Mouse (Mus musculus): Measurements from ENCODE around the gene Slamf7. TPM values are rescaled to one million over a fixed set of nuclear protein-coding genes. Genes with fewer than 3 reads are reported as not detected.

Gene Slamf7
- polyA plus RNA-seq, 1 experiment = 12.3 TPM

DNA sequence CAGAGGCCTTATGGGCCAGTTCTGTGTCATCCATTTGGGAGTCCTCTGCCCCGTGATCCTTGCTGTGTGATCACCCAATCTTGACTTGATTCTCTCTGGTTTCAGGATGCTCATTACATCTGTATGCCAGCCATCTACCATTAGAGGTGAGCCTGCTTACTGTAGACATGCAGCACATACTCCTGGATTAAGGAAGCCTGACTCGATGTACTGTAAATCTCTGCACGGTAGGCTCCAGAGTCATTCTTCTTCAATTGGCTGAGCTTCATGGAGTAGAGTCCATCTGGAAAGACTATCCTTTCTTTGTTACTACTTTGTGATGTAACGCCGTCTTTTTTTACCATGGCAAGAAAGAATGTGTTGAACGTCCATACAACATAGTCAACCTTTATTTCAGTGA is 12.0 kb downstream of the Slamf7 start:
- DNase-seq (ENCODE audit: low read depth in 1 of 2, low spot score in 2 of 2) = no peak
- TF ChIP-seq POLR2A (IDR thresholded peaks at IDR 0.05; ENCODE audit: low read depth, low read length) (no peak), CTCF (IDR thresholded peaks at IDR 0.05; ENCODE audit: extremely low read depth, insufficient read depth, insufficient read length, insufficient replicate concordance) (no peak)
- no peak overlapping the region for H3K27ac ChIP-seq (ENCODE audit: insufficient read depth, low read length)
- H3K4me3 ChIP-seq (ENCODE audit: extremely low read depth, insufficient read depth, insufficient read length) = no peak overlapping the region
- peaks cover 12% of the 10 kb centered on the region for H3K36me3 ChIP-seq (ENCODE audit: control insufficient read depth, insufficient read depth, low read length)
- 90% methylated on average over 6 of the region's 6 CpGs for WGBS
- H3K27me3 ChIP-seq (ENCODE audit: control insufficient read depth, insufficient read depth, low read length) = no peaks in the 10 kb centered on the region
- peaks cover 18% of the 10 kb centered on the region; the same call in 1 of the 2 replicates for H3K4me1 ChIP-seq (ENCODE audit: control insufficient read depth, insufficient read depth, insufficient read length)

DNA sequence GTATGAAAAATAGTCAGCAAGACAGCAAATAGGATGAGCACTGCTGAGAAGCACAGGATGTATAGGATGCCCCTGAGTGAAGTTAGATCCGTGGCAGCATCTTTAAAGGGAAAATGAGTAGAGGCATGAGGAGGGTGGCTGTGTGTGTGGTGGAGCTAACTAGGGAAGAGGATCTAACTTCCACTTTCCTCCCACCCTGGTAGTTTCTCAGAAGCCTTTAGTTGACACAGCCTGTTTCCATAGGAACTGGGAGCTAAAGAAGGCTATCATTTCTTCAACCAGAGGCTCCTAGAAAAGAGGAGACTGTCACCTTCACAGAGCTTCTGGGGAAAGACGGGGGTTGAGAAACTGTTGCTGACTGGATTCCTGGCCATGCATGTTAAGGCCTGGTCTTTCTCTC is 14.1 kb downstream of the Slamf7 start:
- Histone ChIP-seq H3K36me3 (ENCODE audit: control insufficient read depth, insufficient read depth, low read length) (peaks cover 17% of the 10 kb centered on the region), H3K27ac (ENCODE audit: insufficient read depth, low read length) (no peak overlapping the region), H3K27me3 (ENCODE audit: control insufficient read depth, insufficient read depth, low read length) (no peaks in the 10 kb centered on the region), H3K4me1 (ENCODE audit: control insufficient read depth, insufficient read depth, insufficient read length) (peaks cover 4% of the 10 kb centered on the region; the same call in 1 of the 2 replicates), H3K4me3 (ENCODE audit: extremely low read depth, insufficient read depth, insufficient read length) (no peak overlapping the region)
- 77% methylated on average over 2 of the region's 2 CpGs for WGBS
- DNase-seq (ENCODE audit: low read depth in 1 of 2, low spot score in 2 of 2) = no peak
- TF ChIP-seq CTCF (IDR thresholded peaks at IDR 0.05; ENCODE audit: extremely low read depth, insufficient read depth, insufficient read length, insufficient replicate concordance) (no peak), POLR2A (IDR thresholded peaks at IDR 0.05; ENCODE audit: low read depth, low read length) (no peak)

- Histone ChIP-seq H3K27ac (ENCODE audit: insufficient read depth, low read length) (no peak overlapping the region), H3K4me1 (ENCODE audit: control insufficient read depth, insufficient read depth, insufficient read length) (no peaks in the 10 kb centered on the region; the same call in 1 of the 2 replicates), H3K4me3 (ENCODE audit: extremely low read depth, insufficient read depth, insufficient read length) (no peak overlapping the region), H3K36me3 (ENCODE audit: control insufficient read depth, insufficient read depth, low read length) (peaks cover 17% of the 10 kb centered on the region), H3K27me3 (ENCODE audit: control insufficient read depth, insufficient read depth, low read length) (no peaks in the 10 kb centered on the region)
- TF ChIP-seq CTCF (IDR thresholded peaks at IDR 0.05; ENCODE audit: extremely low read depth, insufficient read depth, insufficient read length, insufficient replicate concordance) (no peak), POLR2A (IDR thresholded peaks at IDR 0.05; ENCODE audit: low read depth, low read length) (no peak)
- no peak for DNase-seq (ENCODE audit: low read depth in 1 of 2, low spot score in 2 of 2)
- WGBS = 88% methylated on average over 8 of the region's 8 CpGs
These were observed 15.7 kb downstream of the Slamf7 start for GRCm38 (mm10) chr1:171637101-171637500.

DNA sequence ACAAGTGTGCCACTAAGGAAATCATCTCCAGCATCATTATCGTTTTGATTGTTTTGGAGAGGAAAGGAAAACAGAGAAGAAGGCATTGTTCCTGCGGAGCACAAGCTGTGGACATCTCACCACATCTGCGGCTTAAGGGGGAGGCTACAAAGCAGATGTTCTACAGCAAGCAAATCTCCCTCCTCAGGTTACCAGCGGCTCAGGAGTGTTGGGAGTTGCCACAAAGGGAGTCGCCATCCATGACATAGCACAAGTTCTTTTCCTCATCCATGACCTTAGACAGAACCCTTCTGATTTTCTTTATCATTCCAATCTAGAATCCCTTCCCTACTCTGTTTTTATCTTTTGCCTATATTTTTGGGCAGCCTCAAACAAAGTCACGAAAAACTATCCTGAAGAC is 17.1 kb downstream of the Slamf7 start:
- DNase-seq (ENCODE audit: low read depth in 1 of 2, low spot score in 2 of 2) = no peak
- H3K4me1 ChIP-seq (ENCODE audit: control insufficient read depth, insufficient read depth, insufficient read length) = peaks cover 4% of the 10 kb centered on the region; the same call in 1 of the 2 replicates
- WGBS = 91% methylated on average over 6 of the region's 6 CpGs
- H3K27me3 ChIP-seq (ENCODE audit: control insufficient read depth, insufficient read depth, low read length) = no peaks in the 10 kb centered on the region
- no peak overlapping the region for H3K4me3 ChIP-seq (ENCODE audit: extremely low read depth, insufficient read depth, insufficient read length)
- TF ChIP-seq POLR2A (IDR thresholded peaks at IDR 0.05; ENCODE audit: low read depth, low read length) (no peak), CTCF (IDR thresholded peaks at IDR 0.05; ENCODE audit: extremely low read depth, insufficient read depth, insufficient read length, insufficient replicate concordance) (no peak)
- H3K27ac ChIP-seq (ENCODE audit: insufficient read depth, low read length) = no peak overlapping the region
- H3K36me3 ChIP-seq (ENCODE audit: control insufficient read depth, insufficient read depth, low read length) = peaks cover 15% of the 10 kb centered on the region

DNA sequence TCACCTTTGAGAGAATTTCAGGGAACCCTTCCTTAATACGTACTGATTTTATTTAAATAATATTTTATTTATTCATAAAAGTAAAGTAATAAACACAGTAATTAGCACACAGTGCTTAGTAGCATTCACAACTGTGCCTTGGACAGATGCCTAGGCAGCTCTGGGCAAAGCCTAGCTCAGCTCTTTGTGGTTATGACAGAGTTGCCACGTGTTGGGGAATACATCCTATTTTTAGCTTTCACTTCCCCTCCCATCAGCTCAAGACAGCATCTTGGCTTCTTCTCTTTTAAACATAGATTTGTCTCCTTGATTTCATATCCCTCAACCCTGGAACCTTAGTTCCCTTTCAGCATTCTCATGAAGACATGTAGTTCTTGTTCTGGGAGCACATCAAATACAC is 21.4 kb downstream of the Slamf7 start:
- Histone ChIP-seq H3K4me3 (ENCODE audit: extremely low read depth, insufficient read depth, insufficient read length) (no peak overlapping the region), H3K36me3 (ENCODE audit: control insufficient read depth, insufficient read depth, low read length) (peaks cover 6% of the 10 kb centered on the region; the same call in 1 of the 2 replicates), H3K4me1 (ENCODE audit: control insufficient read depth, insufficient read depth, insufficient read length) (peaks cover 12% of the 10 kb centered on the region; the same call in 1 of the 2 replicates), H3K27ac (ENCODE audit: insufficient read depth, low read length) (no peak overlapping the region), H3K27me3 (ENCODE audit: control insufficient read depth, insufficient read depth, low read length) (no peaks in the 10 kb centered on the region)
- TF ChIP-seq CTCF (IDR thresholded peaks at IDR 0.05; ENCODE audit: extremely low read depth, insufficient read depth, insufficient read length, insufficient replicate concordance) (no peak), POLR2A (IDR thresholded peaks at IDR 0.05; ENCODE audit: low read depth, low read length) (no peak)
- WGBS = 4% methylated on average over 2 of the region's 2 CpGs
- no peak for DNase-seq (ENCODE audit: low read depth in 1 of 2, low spot score in 2 of 2)

- Histone ChIP-seq H3K4me3 (ENCODE audit: extremely low read depth, insufficient read depth, insufficient read length) (no peak overlapping the region), H3K4me1 (ENCODE audit: control insufficient read depth, insufficient read depth, insufficient read length) (peaks cover 12% of the 10 kb centered on the region; the same call in 1 of the 2 replicates), H3K27ac (ENCODE audit: insufficient read depth, low read length) (peak overlapping the region; percentile 17), H3K27me3 (ENCODE audit: control insufficient read depth, insufficient read depth, low read length) (no peaks in the 10 kb centered on the region), H3K36me3 (ENCODE audit: control insufficient read depth, insufficient read depth, low read length) (peaks cover 5% of the 10 kb centered on the region; the same call in 1 of the 2 replicates)
- 55% methylated on average over 4 of the region's 4 CpGs for WGBS
- no peak for DNase-seq (ENCODE audit: low read depth in 1 of 2, low spot score in 2 of 2)
- TF ChIP-seq CTCF (IDR thresholded peaks at IDR 0.05; ENCODE audit: extremely low read depth, insufficient read depth, insufficient read length, insufficient replicate concordance) (no peak), POLR2A (IDR thresholded peaks at IDR 0.05; ENCODE audit: low read depth, low read length) (no peak)
These were observed 21.9 kb downstream of the Slamf7 start for GRCm38 (mm10) chr1:171630912-171631311.

DNA sequence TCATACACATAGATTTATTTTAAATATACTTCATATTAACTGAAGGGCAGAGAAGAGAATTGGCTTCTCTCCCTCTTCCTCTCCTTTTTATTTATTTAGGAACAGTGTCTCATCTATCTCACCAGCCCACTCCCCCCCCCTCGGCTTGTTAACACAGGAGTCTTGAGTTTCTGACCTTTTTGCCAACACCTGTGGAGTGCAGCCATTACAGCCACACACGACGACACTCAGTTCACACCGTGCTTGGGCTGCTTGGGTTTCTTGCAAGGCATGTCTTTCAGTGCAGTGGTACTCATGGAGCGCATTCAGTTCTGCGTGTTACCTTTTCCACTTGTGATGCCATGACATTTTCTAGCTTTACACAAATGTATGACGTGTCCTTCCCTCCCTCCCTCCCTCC is 22.8 kb downstream of the Slamf7 start:
- WGBS = 76% methylated on average over 7 of the region's 7 CpGs
- H3K36me3 ChIP-seq (ENCODE audit: control insufficient read depth, insufficient read depth, low read length) = no peaks in the 10 kb centered on the region; the same call in 1 of the 2 replicates
- H3K27ac ChIP-seq (ENCODE audit: insufficient read depth, low read length) = no peak overlapping the region; the same call in 1 of the 2 replicates
- H3K4me3 ChIP-seq (ENCODE audit: extremely low read depth, insufficient read depth, insufficient read length) = no peak overlapping the region
- peaks cover 12% of the 10 kb centered on the region; the same call in 1 of the 2 replicates for H3K4me1 ChIP-seq (ENCODE audit: control insufficient read depth, insufficient read depth, insufficient read length)
- TF ChIP-seq POLR2A (IDR thresholded peaks at IDR 0.05; ENCODE audit: low read depth, low read length) (no peak), CTCF (IDR thresholded peaks at IDR 0.05; ENCODE audit: extremely low read depth, insufficient read depth, insufficient read length, insufficient replicate concordance) (no peak)
- H3K27me3 ChIP-seq (ENCODE audit: control insufficient read depth, insufficient read depth, low read length) = no peaks in the 10 kb centered on the region
- DNase-seq (ENCODE audit: low read depth in 1 of 2, low spot score in 2 of 2) = no peak
